Comparison of ENCODE assay signal across 9 mouse cellular contexts in genomic region chr4:58985157-58985648, GRCm38 (mm10). TPM values are rescaled to one million over a fixed set of nuclear protein-coding genes. Genes with fewer than 3 reads are reported as not detected.
A peak's percentile ranks its signal among the peaks of the same experiment; 100 is the strongest.
DNase-seq lines count a peak whose midpoint lies in the region; ATAC-seq and TF ChIP-seq lines count a peak whose summit lies in the region.
"Had no signal": no experiment of that assay in that cellular context is flagged by ENCODE, and none has a peak within 500 bp of the region (broad histone marks: within the 10 kb centered on the region; RNA-seq: fewer than 3 reads in every experiment).

No protein-coding gene starts in this region.

- 26% methylated on average over 7 of the region's 7 CpGs for WGBS in forebrain, embryonic 15.5 days
- 24% methylated on average over 7 of the region's 7 CpGs for WGBS in hindbrain, postnatal 0 days

- H3K27ac ChIP-seq in forebrain, embryonic 15.5 days (replicated peaks): no peak overlapping the region
- H3K27ac ChIP-seq in hindbrain, postnatal 0 days: no peak overlapping the region
- H3K27ac ChIP-seq: midbrain, embryonic 12.5 days had no signal

- no peaks in the 10 kb centered on the region for H3K27me3 ChIP-seq in forebrain, embryonic 15.5 days
- H3K27me3 ChIP-seq in hindbrain, postnatal 0 days (ENCODE audit: insufficient read depth, low read length): no peaks in the 10 kb centered on the region
- no peaks in the 10 kb centered on the region for H3K27me3 ChIP-seq in megakaryocyte, embryonic 14.5 days (replicated peaks)

- no peaks in the 10 kb centered on the region for H3K36me3 ChIP-seq in forebrain, embryonic 15.5 days
- no peaks in the 10 kb centered on the region for H3K36me3 ChIP-seq in hindbrain, postnatal 0 days (ENCODE audit: insufficient read depth, low read length)
- peaks cover 20% of the 10 kb centered on the region for H3K36me3 ChIP-seq in megakaryocyte, embryonic 14.5 days (replicated peaks; ENCODE audit: low read length)
- H3K36me3 ChIP-seq: midbrain, embryonic 12.5 days had no signal

- H3K9ac ChIP-seq in forebrain, embryonic 15.5 days (replicated peaks): no peak overlapping the region
- no peak overlapping the region for H3K9ac ChIP-seq in hindbrain, postnatal 0 days (replicated peaks; ENCODE audit: low read length)
- H3K9ac ChIP-seq: midbrain, embryonic 12.5 days had no signal

- peak; percentile 85 for TF ChIP-seq CTCF in hindbrain, postnatal 0 days (IDR thresholded peaks at IDR 0.05; ENCODE audit: low read depth)

- H3K9me3 ChIP-seq in forebrain, embryonic 15.5 days: no peaks in the 10 kb centered on the region
- H3K9me3 ChIP-seq in hindbrain, postnatal 0 days (ENCODE audit: low read length): no peaks in the 10 kb centered on the region
- no peaks in the 10 kb centered on the region for H3K9me3 ChIP-seq in megakaryocyte, embryonic 14.5 days
- H3K9me3 ChIP-seq: midbrain, embryonic 12.5 days had no signal

- H3K4me2 ChIP-seq in forebrain, embryonic 15.5 days (replicated peaks): no peak overlapping the region
- no peak overlapping the region for H3K4me2 ChIP-seq in hindbrain, postnatal 0 days (ENCODE audit: low read depth, low read length)
- H3K4me2 ChIP-seq: midbrain, embryonic 12.5 days had no signal

- peaks cover 12% of the 10 kb centered on the region for H3K4me1 ChIP-seq in forebrain, embryonic 15.5 days
- H3K4me1 ChIP-seq in hindbrain, postnatal 0 days (ENCODE audit: insufficient read depth, low read length): no peaks in the 10 kb centered on the region
- H3K4me1 ChIP-seq in megakaryocyte, embryonic 14.5 days: peaks cover 38% of the 10 kb centered on the region

- no peak overlapping the region for H3K4me3 ChIP-seq in forebrain, embryonic 15.5 days
- H3K4me3 ChIP-seq in hindbrain, postnatal 0 days (ENCODE audit: low read length): no peak overlapping the region
- peak overlapping the region; percentile 29 for H3K4me3 ChIP-seq in megakaryocyte, embryonic 14.5 days (replicated peaks)
- H3K4me3 ChIP-seq: midbrain, embryonic 12.5 days had no signal

- DNase-seq in Muller cell, postnatal 12 days (ENCODE audit: inconsistent ontology term): peak; percentile 71
- peak; percentile 64 for DNase-seq in c-Kit-negative CD71-positive TER-119-positive erythroid progenitor cells, embryonic 14.5 days (ENCODE audit: low read depth, low spot score)
- DNase-seq in hindbrain, postnatal 0 days (ENCODE audit: low spot score): peak; percentile 83
- peak; percentile 76 to 78 for DNase-seq in left cerebral cortex, adult 18-20 months (ENCODE audit: low spot score in 2 of 2)
- peak; percentile 25 for DNase-seq in skeletal muscle tissue, adult 2 months (ENCODE audit: low read depth, low spot score)
- peak; percentile 67 for DNase-seq in yolk sac, embryonic 10.5 days (ENCODE audit: low spot score)

- 0 out of 2 replicates have a peak, but pooled peaks have one; percentile 30 for ATAC-seq in forebrain, embryonic 15.5 days (replicated peaks)
- peak; percentile 48; the same call in 1 of the 2 replicates for ATAC-seq in hindbrain, postnatal 0 days

RNA-seq across cellular contexts. Expression of gene Ptgr1, which starts 1.7 kb away (rescaled TPM):
- 4.0 and 4.2 TPM in 2 replicates for polyA plus RNA-seq in forebrain, embryonic 15.5 days (2015; fragmentation: Nextera tagmentation; extraction: Ambion mirVana)
- total RNA-seq in hindbrain, postnatal 0 days (2014; rRNA removed): 1.3 and 3.1 TPM in 2 replicates
- polyA plus RNA-seq in hindbrain, postnatal 0 days (2015; fragmentation: Nextera tagmentation; extraction: Ambion mirVana): 5.6 and 6.0 TPM in 2 replicates
- 1 to 10 TPM; 2.1 TPM for total RNA-seq in left cerebral cortex, adult 18-20 months (2021)
- polyA plus RNA-seq in megakaryocyte, embryonic 14.5 days (2012; ENCODE audit: insufficient read depth, low replicate concordance): 0.67 TPM in 1 of 2 replicates, not detected in the other

RNA-seq across cellular contexts. Expression of gene Dnajc25, which starts 9.7 kb away (rescaled TPM):
- 3.3 and 5.1 TPM in 2 replicates for polyA plus RNA-seq in forebrain, embryonic 15.5 days (2015; fragmentation: Nextera tagmentation; extraction: Ambion mirVana)
- 2.7 and 5.2 TPM in 2 replicates for total RNA-seq in hindbrain, postnatal 0 days (2014; rRNA removed)
- 9.2 and 9.4 TPM in 2 replicates for polyA plus RNA-seq in hindbrain, postnatal 0 days (2015; fragmentation: Nextera tagmentation; extraction: Ambion mirVana)
- total RNA-seq in left cerebral cortex, adult 18-20 months (2021): 1 to 10 TPM; 5.7 TPM
- polyA plus RNA-seq in megakaryocyte, embryonic 14.5 days (2012; ENCODE audit: insufficient read depth, low replicate concordance): 1.7 and 2.9 TPM in 2 replicates

RNA-seq across cellular contexts. Expression of gene Gm20503, which starts 17.8 kb away (rescaled TPM):
- 3.6 and 5.9 TPM in 2 replicates for polyA plus RNA-seq in forebrain, embryonic 15.5 days (2015; fragmentation: Nextera tagmentation; extraction: Ambion mirVana)
- total RNA-seq in hindbrain, postnatal 0 days (2014; rRNA removed): not detected in 2 replicates
- 11.7 and 18.2 TPM in 2 replicates for polyA plus RNA-seq in hindbrain, postnatal 0 days (2015; fragmentation: Nextera tagmentation; extraction: Ambion mirVana)
- total RNA-seq in left cerebral cortex, adult 18-20 months (2021): 1 to 10 TPM; 1.7 to 3.3 TPM
- not detected in 2 replicates for polyA plus RNA-seq in megakaryocyte, embryonic 14.5 days (2012; ENCODE audit: insufficient read depth, low replicate concordance)

RNA-seq across cellular contexts. Expression of gene Zkscan16, which starts 41.8 kb away (rescaled TPM):
- polyA plus RNA-seq in forebrain, embryonic 15.5 days (2015; fragmentation: Nextera tagmentation; extraction: Ambion mirVana): 0.73 and 0.99 TPM in 2 replicates
- total RNA-seq in hindbrain, postnatal 0 days (2014; rRNA removed): 4.1 and 4.2 TPM in 2 replicates
- 1.8 and 2.3 TPM in 2 replicates for polyA plus RNA-seq in hindbrain, postnatal 0 days (2015; fragmentation: Nextera tagmentation; extraction: Ambion mirVana)
- total RNA-seq in left cerebral cortex, adult 18-20 months (2021): 10 to 100 TPM; 57.7 to 61.3 TPM
- not detected in 2 replicates for polyA plus RNA-seq in megakaryocyte, embryonic 14.5 days (2012; ENCODE audit: insufficient read depth, low replicate concordance)

RNA-seq across cellular contexts. Expression of gene Gng10, which starts 49.7 kb away (rescaled TPM):
- polyA plus RNA-seq in forebrain, embryonic 15.5 days (2015; fragmentation: Nextera tagmentation; extraction: Ambion mirVana): 196 and 207 TPM in 2 replicates
- 86.0 and 104 TPM in 2 replicates for total RNA-seq in hindbrain, postnatal 0 days (2014; rRNA removed)
- polyA plus RNA-seq in hindbrain, postnatal 0 days (2015; fragmentation: Nextera tagmentation; extraction: Ambion mirVana): 184 and 189 TPM in 2 replicates
- 10 to 100 TPM; 63.3 to 64.8 TPM for total RNA-seq in left cerebral cortex, adult 18-20 months (2021)
- polyA plus RNA-seq in megakaryocyte, embryonic 14.5 days (2012; ENCODE audit: insufficient read depth, low replicate concordance): 14.0 and 19.6 TPM in 2 replicates

Comparison
In these comparisons a context has a peak if more than half of its experiments do, and no peak if none do; other contexts are left out.
1. DNase-seq: peak in every context shown above with its lines; median percentile 83 in hindbrain, postnatal 0 days; 77 in left cerebral cortex, adult 18-20 months; 71 in Muller cell, postnatal 12 days; 67 in yolk sac, embryonic 10.5 days; 64 in c-Kit-negative CD71-positive TER-119-positive erythroid progenitor cells, embryonic 14.5 days; 25 in skeletal muscle tissue, adult 2 months.